ENCODE assay signal across 1 mouse cellular context in the genomic region with DNA sequence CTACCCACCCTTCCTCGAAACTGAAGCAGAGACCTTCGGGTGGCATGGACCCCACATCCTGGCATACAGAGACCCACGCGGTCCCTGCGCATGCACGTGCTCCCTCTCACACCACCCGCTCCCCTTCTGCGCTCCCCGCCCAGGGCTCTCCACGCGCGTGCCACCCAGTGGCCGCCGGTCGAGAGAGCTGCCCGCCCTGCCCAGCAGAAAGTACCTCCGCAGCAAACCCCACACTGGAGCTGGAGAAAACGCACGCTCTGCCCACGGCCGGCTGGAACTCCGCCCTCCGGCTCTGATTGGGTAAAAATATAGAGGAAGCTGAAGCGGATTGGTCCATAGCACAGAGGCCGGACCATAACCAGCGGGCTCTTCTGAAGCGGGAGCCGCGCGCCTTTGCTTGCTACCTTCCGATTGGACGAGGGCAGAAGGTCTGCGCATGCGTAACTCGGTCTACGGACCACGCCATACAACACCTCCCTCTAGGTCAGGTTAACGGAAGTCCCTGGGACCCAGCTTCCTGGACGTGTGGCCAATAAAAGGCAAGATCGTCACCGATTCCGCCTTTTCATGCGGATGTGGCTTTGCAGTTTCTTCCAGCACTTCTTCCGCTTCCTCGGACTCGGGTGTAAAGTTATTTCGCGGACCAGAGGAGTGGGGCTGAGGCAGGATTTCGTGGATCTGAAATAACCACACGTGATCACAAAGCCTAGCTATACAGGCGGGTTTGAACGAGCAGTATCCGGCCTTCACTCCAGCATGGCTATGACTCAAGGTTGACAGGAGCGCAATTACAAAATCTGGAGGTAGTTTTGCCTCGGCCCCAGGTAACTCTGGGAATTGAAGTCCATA.
A peak's percentile ranks its signal among the peaks of the same experiment; 100 is the strongest.
TF ChIP-seq lines count a peak whose summit lies in the region.

A gene (minus strand): TSS at position 280 of the 849 bp plus-strand sequence.

TF ChIP-seq in MEL, 35 proteins besides CTCF, POLR2A, EP300 and RAD21 (continued from another document):
- 0 out of 2 replicates have a peak, but pooled peaks have one; percentile 64 for TF ChIP-seq UBTF (IDR thresholded peaks at IDR 0.05; ENCODE audit: borderline replicate concordance, insufficient read depth, low read depth, low read length)
- peak; percentile 43; the same call in 1 of the 2 replicates for TF ChIP-seq ETS1 (IDR thresholded peaks at IDR 0.05; ENCODE audit: low read depth, low read length)
- TF ChIP-seq ELF1 (IDR thresholded peaks at IDR 0.05; ENCODE audit: low read depth, low read length) = peak; percentile 99
- no peak; the same call in 1 of the 2 replicates for TF ChIP-seq E2F4 (IDR thresholded peaks at IDR 0.05; ENCODE audit: borderline replicate concordance, low read depth, low read length)
